Mouse (Mus musculus) CH12.LX (cell line): ENCODE measurements at regions not wholly inside any gene's neighbourhood (a gene's known extent, or its start where the extent isn't known, plus 50 kb on each side); places are given as distances from the start of the nearest gene placed in this dataset.

Experiments used
- DNase-seq: peaks from one replicate; pipeline ENCODE4 v3.0.0-alpha.2; 2013; ENCODE audit errors: extremely low read depth
- H3K27ac ChIP-seq: 2 replicates; pipeline ENCODE4 v1.5.1; 2012; ENCODE audit warnings: low read depth, mild to moderate bottlenecking, control low read depth, moderate library complexity; ENCODE audit not compliant: insufficient read depth
- H3K27me3 ChIP-seq: replicated peaks from 2 replicates; pipeline ENCODE3; 2012; ENCODE audit warnings: inconsistent platforms
- H3K36me3 ChIP-seq, 2 experiments: replicated peaks in 1 of 2; 2 replicates each; pipeline versions ENCODE3 to v1.6.1; 2012; ENCODE audit warnings: inconsistent platforms in 1 of 2, low read length in 1 of 2, mild to moderate bottlenecking in 1 of 2, mixed read lengths in 1 of 2, moderate library complexity in 1 of 2; ENCODE audit not compliant: control insufficient read depth in 1 of 2, insufficient read depth in 1 of 2
- H3K4me1 ChIP-seq, 2 experiments: 2 replicates each; pipeline ENCODE4 v1.6.1; 2012; ENCODE audit warnings: inconsistent platforms in 1 of 2, moderate library complexity in 1 of 2; ENCODE audit not compliant: insufficient read depth in 2 of 2, control insufficient read depth in 1 of 2
- H3K4me2 ChIP-seq: 2 replicates; pipeline ENCODE4 v1.6.1; 2012; ENCODE audit warnings: low read depth, mild to moderate bottlenecking, control low read depth; ENCODE audit not compliant: poor library complexity, insufficient read depth, severe bottlenecking
- H3K4me3 ChIP-seq, 3 experiments: fragments of 150-350 bp in 1 of 3; sonication (generic) in 1 of 3; replicated peaks in 1 of 3; 2 replicates each; pipeline versions ENCODE3 to v1.5.1; 2011 to 2012; ENCODE audit warnings: low read depth in 2 of 3, low read length in 2 of 3, mild to moderate bottlenecking in 2 of 3, moderate library complexity in 2 of 3, control low read depth in 1 of 3, improper control_type of control experiment in 1 of 3, inconsistent platforms in 1 of 3, mixed read lengths in 1 of 3; ENCODE audit not compliant: poor library complexity in 1 of 3
- H3K79me2 ChIP-seq: replicated peaks from 2 replicates; pipeline ENCODE4 v1.6.1; 2012; ENCODE audit warnings: mild to moderate bottlenecking, moderate library complexity; ENCODE audit not compliant: control insufficient read depth, poor library complexity, insufficient read depth, severe bottlenecking; ENCODE audit errors: extremely low read depth
- H3K9ac ChIP-seq: 2 replicates; pipeline ENCODE4 v1.6.1; 2012; ENCODE audit warnings: low read depth, mild to moderate bottlenecking, control low read depth, moderate library complexity; ENCODE audit not compliant: insufficient read depth
- H3K9me3 ChIP-seq: replicated peaks from 2 replicates; pipeline ENCODE3; 2012; ENCODE audit warnings: low read length, inconsistent platforms, mixed read lengths
- CHD1 ChIP-seq: IDR thresholded peaks from 2 replicates; pipeline ENCODE4 v1.6.1; 2012; ENCODE audit warnings: low read depth, low read length, improper control_type of control experiment, inconsistent platforms
- CTCF ChIP-seq, 2 experiments: IDR thresholded peaks in 1 of 2; conservative IDR thresholded peaks in 1 of 2; 2 replicates each; pipeline ENCODE4 v1.5.1; 2011 to 2012; ENCODE audit warnings: low read depth in 2 of 2, low read length in 2 of 2, improper control_type of control experiment in 1 of 2, inconsistent platforms in 1 of 2, mild to moderate bottlenecking in 1 of 2, moderate library complexity in 1 of 2
- E2F4 ChIP-seq: IDR thresholded peaks from 2 replicates; pipeline ENCODE4 v1.6.1; 2011; ENCODE audit warnings: low read depth, low read length, improper control_type of control experiment; ENCODE audit not compliant: insufficient replicate concordance
- ELF1 ChIP-seq: IDR thresholded peaks from 2 replicates; pipeline ENCODE4 v1.6.1; 2014; ENCODE audit warnings: low read depth, mild to moderate bottlenecking, inconsistent platforms, low read length, improper control_type of control experiment
- EP300 ChIP-seq: IDR thresholded peaks from 2 replicates; pipeline ENCODE4 v1.6.1; 2011; ENCODE audit warnings: low read length, improper control_type of control experiment
- GABPA ChIP-seq: IDR thresholded peaks from 2 replicates; pipeline ENCODE4 v1.6.1; 2012; ENCODE audit warnings: low read depth, low read length, improper control_type of control experiment, inconsistent platforms; ENCODE audit not compliant: insufficient replicate concordance
- HCFC1 ChIP-seq: IDR thresholded peaks from 2 replicates; pipeline ENCODE4 v1.6.1; 2012; ENCODE audit warnings: low read depth, mild to moderate bottlenecking, inconsistent platforms, low read length, improper control_type of control experiment
- JUN ChIP-seq: IDR thresholded peaks from 2 replicates; pipeline ENCODE4 v1.6.1; 2011; ENCODE audit warnings: low read depth, mild to moderate bottlenecking, low read length, improper control_type of control experiment, moderate library complexity; ENCODE audit not compliant: insufficient read depth
- MAX ChIP-seq: IDR thresholded peaks from 2 replicates; pipeline ENCODE4 v1.6.1; 2011; ENCODE audit warnings: low read length, improper control_type of control experiment
- MEF2A ChIP-seq: IDR thresholded peaks from 2 replicates; pipeline ENCODE4 v1.6.1; 2014; ENCODE audit warnings: low read depth, mild to moderate bottlenecking, inconsistent platforms, low read length, improper control_type of control experiment, borderline replicate concordance
- MYC ChIP-seq: IDR thresholded peaks from 2 replicates; pipeline ENCODE4 v1.6.1; 2011; ENCODE audit warnings: low read depth, mild to moderate bottlenecking, improper control_type of control experiment, low read length
- NRF1 ChIP-seq: IDR thresholded peaks from 2 replicates; pipeline ENCODE4 v1.6.1; 2014; ENCODE audit warnings: low read depth, mild to moderate bottlenecking, inconsistent platforms, low read length, improper control_type of control experiment, moderate library complexity
- PAX5 ChIP-seq: IDR thresholded peaks from 2 replicates; pipeline ENCODE4 v1.6.1; 2012; ENCODE audit warnings: low read length, inconsistent platforms, mixed read lengths
- POLR2A ChIP-seq: IDR thresholded peaks from 2 replicates; pipeline ENCODE4 v1.6.1; 2011; ENCODE audit warnings: low read depth, mild to moderate bottlenecking, improper control_type of control experiment, low read length
- POLR2AphosphoS2 ChIP-seq: IDR thresholded peaks from 2 replicates; pipeline ENCODE4 v1.6.1; 2011; ENCODE audit warnings: low read depth, low read length, improper control_type of control experiment
- RAD21 ChIP-seq: IDR thresholded peaks from 2 replicates; pipeline ENCODE4 v1.6.1; 2011; ENCODE audit warnings: low read depth, mild to moderate bottlenecking, low read length, improper control_type of control experiment, moderate library complexity
- SIN3A ChIP-seq: IDR thresholded peaks from 2 replicates; pipeline ENCODE4 v1.6.1; 2012; ENCODE audit warnings: low read length, improper control_type of control experiment, inconsistent platforms
- SMC3 ChIP-seq: IDR thresholded peaks from 2 replicates; pipeline ENCODE4 v1.6.1; 2011; ENCODE audit warnings: low read depth, low read length, improper control_type of control experiment
- TBP ChIP-seq: conservative IDR thresholded peaks from 2 replicates; pipeline ENCODE4 v1.6.1; 2011; ENCODE audit warnings: low read depth, low read length, improper control_type of control experiment
- TCF12 ChIP-seq: IDR thresholded peaks from 2 replicates; pipeline ENCODE4 v1.6.1; 2014; ENCODE audit warnings: low read depth, mild to moderate bottlenecking, inconsistent platforms, low read length, improper control_type of control experiment
- ZC3H11A ChIP-seq: IDR thresholded peaks from 2 replicates; pipeline ENCODE4 v1.6.1; 2012; ENCODE audit warnings: low read depth, mild to moderate bottlenecking, inconsistent platforms, low read length, improper control_type of control experiment
- ZKSCAN1 ChIP-seq: IDR thresholded peaks from 2 replicates; pipeline ENCODE4 v1.6.1; 2012; ENCODE audit warnings: low read depth, inconsistent platforms, low read length, improper control_type of control experiment, borderline replicate concordance
- ZMIZ1 ChIP-seq: IDR thresholded peaks from 2 replicates; pipeline ENCODE4 v1.6.1; 2012; ENCODE audit warnings: low read depth, mild to moderate bottlenecking, inconsistent platforms, low read length, improper control_type of control experiment
- ZNF384 ChIP-seq: IDR thresholded peaks from 2 replicates; pipeline ENCODE4 v1.6.1; 2012; ENCODE audit warnings: low read depth, low read length, improper control_type of control experiment, inconsistent platforms
- dilution Hi-C: fragments of 300-500 bp; cut with MboI; formaldehyde crosslinking; loops from 2 replicates; pipeline ENCODE4 v1.14.3; 2020; ENCODE audit warnings: low sequenced_read_pairs; ENCODE audit not compliant: extremely low pct_unique_long_range_greater_than_20kb, extremely low pct_ligation_motif_present
- in situ Hi-C: fragments of 300-500 bp; cut with MboI; formaldehyde crosslinking; loops from 3 replicates; pipeline ENCODE4 v1.14.3; 2019; ENCODE audit warnings: low sequenced_read_pairs, low pct_ligation_motif_present, low pct_unique_long_range_greater_than_20kb, mixed read lengths

DNA sequence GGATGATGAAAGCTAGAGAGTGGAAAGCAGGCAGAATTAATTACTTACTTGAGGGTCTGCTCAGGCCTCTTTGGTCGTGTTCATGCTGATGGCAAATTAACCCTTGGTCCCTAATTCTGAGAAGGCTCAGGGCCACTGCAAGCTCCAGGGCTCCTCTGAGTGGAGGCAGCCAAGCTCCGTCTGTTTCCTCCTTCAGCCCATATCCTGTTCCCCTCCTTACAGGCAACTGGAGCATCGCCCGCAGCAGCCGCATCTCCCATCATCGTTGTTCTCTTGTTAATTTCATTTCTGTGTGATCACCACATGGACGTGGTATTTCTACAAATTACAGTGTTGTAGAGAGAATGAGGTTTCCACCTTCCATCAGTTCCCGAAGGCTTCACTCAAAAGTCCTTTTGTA is 513.6 kb upstream of the Nox3 start:
- in situ Hi-C loops: no loop called here
- H3K4me3 ChIP-seq: no peak overlapping the region
- H3K9ac ChIP-seq: no peak overlapping the region
- H3K27ac ChIP-seq: no peak overlapping the region
- no peaks in the 10 kb centered on the region for H3K36me3 ChIP-seq
- no peaks in the 10 kb centered on the region for H3K4me1 ChIP-seq
- dilution Hi-C loops: no loop called here
- no peaks in the 10 kb centered on the region for H3K79me2 ChIP-seq
- H3K4me2 ChIP-seq: no peak overlapping the region
- H3K27me3 ChIP-seq: no peaks in the 10 kb centered on the region
- no peaks in the 10 kb centered on the region for H3K9me3 ChIP-seq
- DNase-seq: no peak
- TF ChIP-seq TCF12: no peak
- no peak for TF ChIP-seq MYC
- no peak for TF ChIP-seq SMC3
- TF ChIP-seq HCFC1: no peak
- no peak for TF ChIP-seq MAX
- no peak for TF ChIP-seq SIN3A

DNA sequence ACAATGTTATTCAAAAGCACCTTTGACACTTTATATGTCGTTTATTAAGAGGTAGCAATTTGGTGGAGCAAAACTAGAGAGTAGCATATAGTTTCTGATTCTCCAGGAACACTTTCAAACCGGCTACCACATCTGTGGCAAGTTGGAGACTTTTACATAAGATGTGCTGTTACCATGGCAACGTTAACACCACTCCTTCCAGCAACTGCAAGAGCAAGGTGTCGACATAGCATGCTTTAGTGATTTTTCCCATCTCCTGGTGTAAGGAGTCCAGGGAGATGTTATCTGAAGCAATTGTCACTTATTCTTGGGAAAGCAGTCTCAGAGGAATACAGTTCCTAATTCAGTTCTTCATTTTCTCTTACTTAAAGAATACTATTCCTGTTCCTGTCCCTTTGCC is 516.5 kb upstream of the Nox3 start:
- no peaks in the 10 kb centered on the region for H3K9me3 ChIP-seq
- no peaks in the 10 kb centered on the region for H3K36me3 ChIP-seq
- TF ChIP-seq MAX: no peak
- TF ChIP-seq ZMIZ1: no peak
- no peak for TF ChIP-seq PAX5
- TF ChIP-seq CTCF (conservative IDR thresholded peaks at IDR 0.05 in 1 of 2, IDR thresholded peaks at IDR 0.05 in 1 of 2; ENCODE audit: low read depth in 2 of 2, low read length in 2 of 2): no peak
- TF ChIP-seq E2F4: no peak
- no peak for TF ChIP-seq MEF2A
- no peak for TF ChIP-seq EP300
- TF ChIP-seq RAD21: no peak
- TF ChIP-seq GABPA: no peak
- no peak for TF ChIP-seq TBP
- TF ChIP-seq ZKSCAN1: no peak
- no peak for TF ChIP-seq CHD1
- TF ChIP-seq POLR2A: no peak
- no peak for TF ChIP-seq NRF1
- no peak for TF ChIP-seq ZNF384
- no peak for TF ChIP-seq JUN
- TF ChIP-seq POLR2AphosphoS2: no peak
- no peak for TF ChIP-seq ZC3H11A
- no peak for TF ChIP-seq ELF1
- H3K9ac ChIP-seq: no peak overlapping the region
- no peak overlapping the region for H3K4me2 ChIP-seq
- no peak overlapping the region for H3K27ac ChIP-seq
- no peaks in the 10 kb centered on the region for H3K27me3 ChIP-seq
- H3K4me1 ChIP-seq: no peaks in the 10 kb centered on the region
- dilution Hi-C loops (no loop called here), in situ Hi-C loops (no loop called here)
- no peaks in the 10 kb centered on the region for H3K79me2 ChIP-seq
- no peak overlapping the region for H3K4me3 ChIP-seq
- no peak for DNase-seq
